Mouse (Mus musculus) megakaryocyte, embryonic 14.5 days (primary cell): Measurements from ENCODE around the gene Adprm. TPM values are rescaled to one million over a fixed set of nuclear protein-coding genes. Genes with fewer than 3 reads are reported as not detected.

Experiments used
- H3K27me3 ChIP-seq: replicated peaks from 2 replicates; pipeline ENCODE3; 2012; ENCODE audit warnings: inconsistent platforms
- H3K36me3 ChIP-seq: replicated peaks from 2 replicates; pipeline ENCODE3; 2012; ENCODE audit warnings: low read length, inconsistent platforms, mixed read lengths
- H3K4me1 ChIP-seq: 2 replicates; pipeline ENCODE4 v1.6.1; 2012; ENCODE audit warnings: inconsistent platforms
- H3K4me3 ChIP-seq: replicated peaks from 2 replicates; pipeline ENCODE3; 2012; ENCODE audit warnings: moderate library complexity, mild to moderate bottlenecking, inconsistent platforms
- H3K9me3 ChIP-seq: 2 replicates; pipeline ENCODE4 v1.6.1; 2012; ENCODE audit warnings: inconsistent platforms
- FLI1 ChIP-seq: IDR thresholded peaks from 2 replicates; pipeline ENCODE4 v1.6.1; 2012; ENCODE audit warnings: low read length, inconsistent platforms, mixed read lengths
- GATA1 ChIP-seq: IDR thresholded peaks from 3 replicates; pipeline ENCODE4 v1.6.1; 2012; ENCODE audit warnings: mixed read lengths, low read length, inconsistent platforms, borderline replicate concordance
- polyA plus RNA-seq: library from polyadenylated mRNA; stranded (reverse); fragments of >175 nt; gene quantifications from 2 replicates; pipeline ENCODE4 v1.2.3, GENCODE M21; 2012; ENCODE audit warnings: low replicate concordance; ENCODE audit not compliant: insufficient read depth

The Adprm gene
- polyA plus RNA-seq, 1 experiment, result 0.82 TPM

DNA sequence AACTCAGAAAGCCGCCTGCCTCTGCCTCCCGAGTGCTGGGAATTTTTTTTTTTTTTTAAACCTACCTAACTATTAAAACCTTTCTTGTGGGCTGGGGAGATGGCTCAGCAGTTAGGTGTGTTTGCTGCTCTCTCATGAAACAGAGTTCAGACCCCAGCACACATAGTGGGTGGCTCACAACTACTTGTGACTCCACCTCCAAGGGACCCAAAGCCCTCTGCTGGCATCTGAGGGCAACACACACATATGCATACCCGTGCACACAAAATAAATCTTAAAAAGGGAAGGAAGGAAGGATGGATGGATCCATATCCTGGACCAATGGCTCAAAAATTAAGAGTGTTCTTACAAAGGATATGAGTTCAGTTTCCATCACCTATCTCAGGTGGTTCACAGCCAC is 3.1 kb downstream of the Adprm start:
- no peak overlapping the region for H3K4me3 ChIP-seq
- H3K9me3 ChIP-seq, result no peaks in the 10 kb centered on the region
- no peaks in the 10 kb centered on the region for H3K27me3 ChIP-seq
- no peak for TF ChIP-seq FLI1
- TF ChIP-seq GATA1, result no peak
- peaks cover 33% of the 10 kb centered on the region for H3K4me1 ChIP-seq
- H3K36me3 ChIP-seq, result peaks cover 29% of the 10 kb centered on the region

GRCm38 (mm10) chr11:67048496-67048895 is 3.9 kb downstream of the Adprm start:
- H3K36me3 ChIP-seq, result peaks cover 26% of the 10 kb centered on the region
- H3K9me3 ChIP-seq, result no peaks in the 10 kb centered on the region
- H3K27me3 ChIP-seq, result no peaks in the 10 kb centered on the region
- peaks cover 26% of the 10 kb centered on the region for H3K4me1 ChIP-seq
- TF ChIP-seq FLI1 (no peak), GATA1 (no peak)
- no peak overlapping the region for H3K4me3 ChIP-seq

GRCm38 (mm10) chr11:67047199-67047598 is 5.2 kb downstream of the Adprm start:
- no peaks in the 10 kb centered on the region for H3K27me3 ChIP-seq
- TF ChIP-seq GATA1, result no peak
- no peak for TF ChIP-seq FLI1
- H3K9me3 ChIP-seq, result no peaks in the 10 kb centered on the region
- H3K4me3 ChIP-seq, result no peak overlapping the region
- H3K36me3 ChIP-seq, result peaks cover 36% of the 10 kb centered on the region
- H3K4me1 ChIP-seq, result peaks cover 22% of the 10 kb centered on the region

DNA sequence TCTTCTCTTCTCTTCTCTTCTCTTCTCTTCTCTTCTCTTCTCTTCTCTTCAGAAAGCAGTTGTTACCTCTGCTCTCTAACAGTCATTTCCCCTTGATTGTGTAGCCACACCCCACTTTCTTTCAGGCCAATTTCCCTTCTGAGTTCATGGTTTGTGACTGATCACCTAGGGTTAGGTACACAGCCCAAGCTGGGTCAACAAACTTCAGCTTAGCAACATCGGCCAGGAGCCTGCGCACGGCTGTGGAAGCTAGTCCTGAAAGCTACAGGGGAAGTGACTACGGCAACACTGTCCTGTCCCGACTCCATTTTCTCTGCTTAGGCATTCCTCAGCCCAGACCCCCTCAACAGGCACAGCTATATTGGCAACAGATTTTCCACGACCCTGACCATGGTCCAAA is 7.4 kb downstream of the Adprm start:
- H3K4me1 ChIP-seq, result peaks cover 13% of the 10 kb centered on the region
- TF ChIP-seq GATA1 (no peak), FLI1 (no peak)
- H3K27me3 ChIP-seq, result no peaks in the 10 kb centered on the region
- peaks cover 50% of the 10 kb centered on the region for H3K36me3 ChIP-seq
- H3K9me3 ChIP-seq, result no peaks in the 10 kb centered on the region
- no peak overlapping the region for H3K4me3 ChIP-seq

GRCm38 (mm10) chr11:67043007-67043406 is 9.4 kb downstream of the Adprm start:
- H3K36me3 ChIP-seq, result peaks cover 63% of the 10 kb centered on the region
- no peaks in the 10 kb centered on the region for H3K27me3 ChIP-seq
- peaks cover 9% of the 10 kb centered on the region for H3K4me1 ChIP-seq
- no peaks in the 10 kb centered on the region for H3K9me3 ChIP-seq
- no peak overlapping the region for H3K4me3 ChIP-seq
- TF ChIP-seq GATA1, result no peak
- TF ChIP-seq FLI1, result no peak

GRCm38 (mm10) chr11:67040483-67040882 is 11.9 kb downstream of the Adprm start:
- no peak overlapping the region for H3K4me3 ChIP-seq
- peaks cover 5% of the 10 kb centered on the region for H3K4me1 ChIP-seq
- no peaks in the 10 kb centered on the region for H3K9me3 ChIP-seq
- peaks cover 65% of the 10 kb centered on the region for H3K36me3 ChIP-seq
- TF ChIP-seq FLI1 (no peak), GATA1 (no peak)
- H3K27me3 ChIP-seq, result no peaks in the 10 kb centered on the region

DNA sequence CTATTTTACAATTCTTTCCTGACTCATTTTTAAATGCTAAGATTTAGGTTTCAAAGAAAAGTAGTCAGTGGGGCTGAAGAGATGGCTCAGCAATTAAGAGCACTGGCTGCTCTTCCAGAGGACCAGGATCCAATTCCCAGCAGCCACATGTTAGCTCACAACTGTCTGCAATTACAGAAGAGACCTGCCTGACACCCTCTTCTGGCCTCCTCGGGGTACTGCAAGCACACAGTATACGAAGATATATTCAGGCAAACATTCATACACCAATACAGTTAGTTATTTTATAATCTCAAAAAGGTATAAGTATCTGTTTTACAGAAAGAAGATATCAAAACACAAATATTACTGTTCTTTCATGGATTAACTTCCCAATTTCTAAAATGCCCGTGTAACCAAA is 12.6 kb downstream of the Adprm start:
- no peak for TF ChIP-seq FLI1
- TF ChIP-seq GATA1, result no peak
- peaks cover under 1% of the 10 kb centered on the region; the same call in 1 of the 2 replicates for H3K4me1 ChIP-seq
- H3K4me3 ChIP-seq, result no peak overlapping the region
- no peaks in the 10 kb centered on the region for H3K27me3 ChIP-seq
- peaks cover 62% of the 10 kb centered on the region for H3K36me3 ChIP-seq
- H3K9me3 ChIP-seq, result no peaks in the 10 kb centered on the region

- TF ChIP-seq GATA1, result no peak
- TF ChIP-seq FLI1, result no peak
- peaks cover 50% of the 10 kb centered on the region for H3K36me3 ChIP-seq
- H3K9me3 ChIP-seq, result no peaks in the 10 kb centered on the region
- H3K4me1 ChIP-seq, result no peaks in the 10 kb centered on the region; the same call in 1 of the 2 replicates
- H3K27me3 ChIP-seq, result peaks cover 1% of the 10 kb centered on the region
- H3K4me3 ChIP-seq, result no peak overlapping the region
These were observed 15.5 kb downstream of the Adprm start for GRCm38 (mm10) chr11:67036892-67037291.

DNA sequence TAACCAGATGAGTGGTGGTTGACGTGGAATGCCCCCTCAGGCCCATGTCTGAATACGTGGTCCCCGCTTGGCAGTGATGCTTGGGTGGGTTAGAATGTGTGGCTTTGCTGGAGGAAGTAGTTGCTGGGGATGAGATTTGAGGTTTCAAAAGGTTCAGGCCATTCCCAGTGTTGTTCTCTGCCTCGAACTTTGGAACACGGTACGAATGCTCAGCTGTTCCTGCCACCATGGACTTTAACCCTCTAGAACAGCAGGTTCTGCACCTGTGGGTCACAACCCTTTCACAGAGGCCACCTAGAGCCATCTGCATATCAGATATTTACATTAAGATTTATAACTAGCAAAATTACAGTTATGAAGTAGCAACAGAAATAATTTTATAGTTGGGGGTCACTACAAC is 16.2 kb downstream of the Adprm start:
- TF ChIP-seq FLI1 (no peak), GATA1 (no peak)
- H3K9me3 ChIP-seq, result no peaks in the 10 kb centered on the region
- peaks cover 5% of the 10 kb centered on the region; the same call in 1 of the 2 replicates for H3K4me1 ChIP-seq
- peaks cover 43% of the 10 kb centered on the region for H3K36me3 ChIP-seq
- H3K4me3 ChIP-seq, result no peak overlapping the region
- peaks cover 5% of the 10 kb centered on the region for H3K27me3 ChIP-seq

GRCm38 (mm10) chr11:67034775-67035485 is 17.5 kb downstream of the Adprm start:
- Histone ChIP-seq H3K9me3 (no peaks in the 10 kb centered on the region), H3K4me1 (peaks cover 10% of the 10 kb centered on the region; the same call in 1 of the 2 replicates), H3K36me3 (peaks cover 30% of the 10 kb centered on the region), H3K27me3 (peaks cover 9% of the 10 kb centered on the region), H3K4me3 (no peak overlapping the region)
- TF ChIP-seq GATA1 (no peak), FLI1 (no peak)
